Mouse (Mus musculus) forebrain, embryonic 11.5 days (tissue): ENCODE results near the gene Abcc8. TPM values are rescaled to one million over a fixed set of nuclear protein-coding genes. Genes with fewer than 3 reads are reported as not detected.
A peak's percentile ranks its signal among the peaks of the same experiment; 100 is the strongest.

Experiments used
- ATAC-seq: fragments of 200-750 bp; cut with Nextera tagmentation; replicated peaks from 2 replicates; pipeline ENCODE4 v1.8.0; 2017; ENCODE audit warnings: moderate TSS enrichment; ENCODE audit not compliant: low FRiP score
- DNase-seq: peaks from one replicate; pipeline ENCODE4 v3.0.0-alpha.2; 2017; ENCODE audit warnings: low spot score
- H3K27ac ChIP-seq: fragments of 300-500 bp; sonication (generic); 2 replicates; pipeline ENCODE4 v1.5.1; 2014; ENCODE audit warnings: low read depth, low read length
- H3K27me3 ChIP-seq: fragments of 300-500 bp; sonication (generic); 2 replicates; pipeline ENCODE4 v1.6.1; 2014; ENCODE audit warnings: mild to moderate bottlenecking, low read length, mixed read lengths; ENCODE audit not compliant: control insufficient read depth, insufficient read depth
- H3K36me3 ChIP-seq: fragments of 300-500 bp; sonication (generic); 2 replicates; pipeline ENCODE4 v1.6.1; 2014; ENCODE audit warnings: mild to moderate bottlenecking, low read length, moderate library complexity, mixed read lengths; ENCODE audit not compliant: control insufficient read depth, insufficient read depth
- H3K4me1 ChIP-seq: fragments of 300-500 bp; sonication (generic); replicated peaks from 2 replicates; pipeline ENCODE4 v1.6.1; 2014; ENCODE audit warnings: low read length, mixed read lengths; ENCODE audit not compliant: control insufficient read depth, insufficient read depth
- H3K4me2 ChIP-seq: fragments of 300-500 bp; sonication (generic); 2 replicates; pipeline ENCODE4 v1.6.1; 2014; ENCODE audit warnings: low read depth, mild to moderate bottlenecking, low read length, moderate library complexity, mixed read lengths; ENCODE audit not compliant: severe bottlenecking
- H3K4me3 ChIP-seq: fragments of 300-500 bp; sonication (generic); 2 replicates; pipeline ENCODE4 v1.5.1; 2014; ENCODE audit warnings: low read depth, low read length
- H3K9ac ChIP-seq: fragments of 300-500 bp; sonication (generic); 2 replicates; pipeline ENCODE4 v1.6.1; 2014; ENCODE audit warnings: low read length
- H3K9me3 ChIP-seq: fragments of 300-500 bp; sonication (generic); 2 replicates; pipeline ENCODE4 v1.6.1; 2016; ENCODE audit warnings: low read length, mixed read lengths; ENCODE audit not compliant: control insufficient read depth
- WGBS: fragments of 180-500 bp; shearing (Covaris S2); extraction: QIAGEN DNeasy Blood & Tissue Kit; methylation state at CpG from one replicate; pipeline ENCODE4 v1.1.7; 2014; 5-methylcytosine and 5-hydroxymethylcytosine counted together
- polyA plus RNA-seq: library from polyadenylated mRNA; unstranded; fragments of >200 nt; fragmentation: Nextera tagmentation; extraction: Ambion mirVana; gene quantifications from 2 replicates; pipeline ENCODE4 v1.2.1, GENCODE M21; 2014

Gene Abcc8
- polyA plus RNA-seq, 1 experiment from 2014 or later, result 0.79 TPM

- Histone ChIP-seq H3K27me3 (peaks cover 6% of the 10 kb centered on the region; the same call in 1 of the 2 replicates), H3K27ac (no peak overlapping the region), H3K4me1 (no peaks in the 10 kb centered on the region), H3K9me3 (no peaks in the 10 kb centered on the region), H3K36me3 (no peaks in the 10 kb centered on the region), H3K4me3 (no peak overlapping the region), H3K4me2 (no peak overlapping the region), H3K9ac (no peak overlapping the region)
- 93% methylated on average over 19 of the region's 19 CpGs for WGBS
- ATAC-seq (no peak), DNase-seq (no peak)
These were observed 80.9 kb downstream of the Abcc8 start for GRCm38 (mm10) chr7:46098919-46099286.

DNA sequence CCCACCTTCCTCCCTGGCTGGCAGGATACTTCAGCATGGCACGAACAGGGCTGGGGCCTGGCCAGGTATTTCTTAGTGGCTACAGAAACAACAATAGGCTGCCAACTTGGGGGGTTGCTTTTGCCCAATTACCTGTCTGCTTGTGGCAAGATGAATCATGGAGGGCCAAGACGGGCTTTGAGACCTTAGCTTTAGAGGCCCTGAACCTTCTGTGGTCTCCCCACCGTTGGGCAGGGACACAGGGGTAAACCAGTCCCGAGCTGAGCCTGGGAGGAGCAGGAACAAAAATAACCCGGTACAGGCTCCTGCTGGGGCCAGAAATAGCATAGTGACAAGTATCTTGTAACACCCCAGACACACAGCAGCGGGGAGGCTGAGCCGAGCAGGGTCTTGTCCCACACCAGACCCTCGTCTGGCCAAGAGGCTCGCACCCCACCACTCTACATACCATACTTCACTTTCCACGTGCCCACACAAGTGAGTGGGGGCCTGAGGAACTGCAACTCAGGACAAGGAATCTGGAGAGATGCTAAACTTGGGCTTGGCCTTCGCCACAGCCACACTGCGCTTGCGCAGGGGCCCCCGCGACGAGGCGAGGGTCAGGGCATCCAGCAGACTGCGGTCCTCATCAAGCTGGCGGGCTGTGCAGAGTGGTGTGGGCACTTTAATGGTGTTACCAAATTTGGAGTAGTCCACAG, 81.5 kb downstream of the Abcc8 start:
- Histone ChIP-seq H3K9ac (no peak overlapping the region), H3K4me2 (no peak overlapping the region), H3K9me3 (no peaks in the 10 kb centered on the region), H3K4me1 (no peaks in the 10 kb centered on the region), H3K36me3 (no peaks in the 10 kb centered on the region), H3K27me3 (peaks cover 7% of the 10 kb centered on the region; the same call in 1 of the 2 replicates), H3K4me3 (no peak overlapping the region), H3K27ac (no peak overlapping the region)
- WGBS, result 83% methylated on average over 19 of the region's 19 CpGs
- no peak for ATAC-seq
- no peak for DNase-seq

DNA sequence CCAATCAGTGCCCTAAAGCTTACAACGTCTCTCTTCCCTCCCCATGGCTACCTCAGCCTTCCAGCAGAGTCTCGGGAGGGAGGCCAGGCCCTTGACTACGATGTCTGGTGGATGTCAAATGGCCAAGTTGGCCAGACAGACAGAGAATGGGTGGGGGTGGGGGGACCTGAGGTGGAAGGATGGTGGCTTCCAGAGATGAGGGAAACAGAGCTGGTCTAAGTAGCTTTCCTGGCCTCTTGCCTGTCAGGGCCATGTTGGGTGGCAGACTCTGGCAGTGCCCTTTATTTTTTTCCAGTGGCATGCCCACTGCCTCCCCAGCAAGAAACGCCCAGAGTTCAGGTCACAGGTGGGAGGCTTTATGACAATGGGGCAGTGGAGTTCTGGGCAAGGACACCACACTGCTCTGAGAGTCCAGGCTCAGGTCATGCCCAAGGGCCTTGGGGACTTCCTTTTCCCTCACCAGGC, 82.5 kb downstream of the Abcc8 start:
- peaks cover 7% of the 10 kb centered on the region; the same call in 1 of the 2 replicates for H3K27me3 ChIP-seq
- H3K36me3 ChIP-seq, result no peaks in the 10 kb centered on the region
- H3K27ac ChIP-seq, result no peak overlapping the region
- 64% methylated on average over 4 of the region's 4 CpGs for WGBS
- H3K4me3 ChIP-seq, result no peak overlapping the region
- no peak overlapping the region for H3K4me2 ChIP-seq
- no peaks in the 10 kb centered on the region; the same call in 1 of the 2 replicates for H3K4me1 ChIP-seq
- DNase-seq, result no peak
- no peak for ATAC-seq
- H3K9me3 ChIP-seq, result no peaks in the 10 kb centered on the region
- no peak overlapping the region for H3K9ac ChIP-seq

- Histone ChIP-seq H3K4me2 (no peak overlapping the region), H3K4me1 (no peaks in the 10 kb centered on the region; the same call in 1 of the 2 replicates), H3K27ac (no peak overlapping the region), H3K4me3 (no peak overlapping the region), H3K27me3 (peaks cover 7% of the 10 kb centered on the region; the same call in 1 of the 2 replicates), H3K9ac (no peak overlapping the region), H3K36me3 (no peaks in the 10 kb centered on the region), H3K9me3 (no peaks in the 10 kb centered on the region)
- ATAC-seq (0 out of 2 replicates have a peak, but pooled peaks have one; percentile 11), DNase-seq (peak; percentile 82)
- 3% methylated on average over 4 of the region's 4 CpGs for whole genome bisulfite sequencing
These were observed 83.7 kb downstream of the Abcc8 start for GRCm38 (mm10) chr7:46096136-46096535.

- no peak for ATAC-seq
- WGBS, result 29% methylated on average over 8 of the region's 8 CpGs
- no peak overlapping the region for H3K9ac ChIP-seq
- H3K27ac ChIP-seq, result no peak overlapping the region
- no peak overlapping the region for H3K4me3 ChIP-seq
- no peaks in the 10 kb centered on the region for H3K36me3 ChIP-seq
- no peaks in the 10 kb centered on the region; the same call in 1 of the 2 replicates for H3K9me3 ChIP-seq
- peaks cover 7% of the 10 kb centered on the region; the same call in 1 of the 2 replicates for H3K27me3 ChIP-seq
- no peaks in the 10 kb centered on the region; the same call in 1 of the 2 replicates for H3K4me1 ChIP-seq
- DNase-seq, result no peak
- no peak overlapping the region for H3K4me2 ChIP-seq
These were observed 87.0 kb downstream of the Abcc8 start for GRCm38 (mm10) chr7:46092803-46093202.

DNA sequence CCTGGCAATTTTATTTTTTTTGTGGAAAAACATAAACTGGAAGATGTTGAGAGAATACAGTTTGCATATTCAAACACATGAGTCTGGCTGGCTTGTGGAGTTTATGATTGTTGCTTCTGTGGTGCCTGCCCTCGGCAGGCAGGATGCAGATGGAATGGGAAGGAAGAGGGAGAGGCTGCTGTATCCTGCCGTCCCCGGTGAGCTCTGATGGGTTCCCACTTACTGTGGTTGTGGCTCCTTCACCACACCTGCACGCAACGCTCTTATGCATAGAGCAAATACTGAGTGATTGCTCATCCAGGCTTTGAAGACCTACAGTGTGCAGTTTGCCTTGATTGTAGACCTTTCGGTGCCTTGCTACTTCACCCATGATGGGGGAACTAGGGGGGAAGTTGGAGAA, 91.6 kb downstream of the Abcc8 start:
- ATAC-seq, result no peak
- 90% methylated on average over 6 of the region's 6 CpGs for WGBS

DNA sequence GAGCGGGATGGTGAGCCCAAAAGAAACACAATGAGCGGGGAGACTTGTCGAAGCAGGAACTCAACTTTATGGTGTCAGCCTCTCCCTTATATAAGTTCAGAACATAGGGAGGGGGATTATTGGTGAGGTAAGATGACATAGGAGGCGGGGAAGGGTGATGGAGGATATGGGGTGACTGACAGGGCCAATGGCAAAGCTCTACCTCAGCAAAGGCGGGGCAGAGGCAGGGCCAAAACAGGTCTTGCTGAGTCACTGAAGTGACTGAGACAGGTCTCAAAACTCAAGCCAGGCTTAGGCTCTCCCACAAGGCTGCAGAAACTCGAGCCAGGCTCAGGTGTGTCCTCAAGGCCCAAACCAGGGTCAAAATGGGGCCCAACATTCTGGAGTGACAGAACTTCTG, 93.5 kb downstream of the Abcc8 start:
- H3K4me1 ChIP-seq, result no peaks in the 10 kb centered on the region
- H3K27me3 ChIP-seq, result no peaks in the 10 kb centered on the region
- DNase-seq (no peak), ATAC-seq (no peak)
- H3K36me3 ChIP-seq, result no peaks in the 10 kb centered on the region; the same call in 1 of the 2 replicates
- no peaks in the 10 kb centered on the region; the same call in 1 of the 2 replicates for H3K9me3 ChIP-seq
- no peak overlapping the region for H3K4me3 ChIP-seq
- H3K9ac ChIP-seq, result no peak overlapping the region
- 88% methylated on average over 6 of the region's 6 CpGs for WGBS
- H3K4me2 ChIP-seq, result no peak overlapping the region
- H3K27ac ChIP-seq, result no peak overlapping the region

More for the DNA sequence above, 91.6 kb downstream of the Abcc8 start:
- DNase-seq, result no peak
- no peaks in the 10 kb centered on the region; the same call in 1 of the 2 replicates for H3K36me3 ChIP-seq
- H3K27ac ChIP-seq, result no peak overlapping the region
- H3K9me3 ChIP-seq, result no peaks in the 10 kb centered on the region; the same call in 1 of the 2 replicates
- no peaks in the 10 kb centered on the region for H3K27me3 ChIP-seq
- H3K4me1 ChIP-seq, result no peaks in the 10 kb centered on the region; the same call in 1 of the 2 replicates
- no peak overlapping the region for H3K9ac ChIP-seq
- H3K4me3 ChIP-seq, result no peak overlapping the region
- H3K4me2 ChIP-seq, result no peak overlapping the region

DNA sequence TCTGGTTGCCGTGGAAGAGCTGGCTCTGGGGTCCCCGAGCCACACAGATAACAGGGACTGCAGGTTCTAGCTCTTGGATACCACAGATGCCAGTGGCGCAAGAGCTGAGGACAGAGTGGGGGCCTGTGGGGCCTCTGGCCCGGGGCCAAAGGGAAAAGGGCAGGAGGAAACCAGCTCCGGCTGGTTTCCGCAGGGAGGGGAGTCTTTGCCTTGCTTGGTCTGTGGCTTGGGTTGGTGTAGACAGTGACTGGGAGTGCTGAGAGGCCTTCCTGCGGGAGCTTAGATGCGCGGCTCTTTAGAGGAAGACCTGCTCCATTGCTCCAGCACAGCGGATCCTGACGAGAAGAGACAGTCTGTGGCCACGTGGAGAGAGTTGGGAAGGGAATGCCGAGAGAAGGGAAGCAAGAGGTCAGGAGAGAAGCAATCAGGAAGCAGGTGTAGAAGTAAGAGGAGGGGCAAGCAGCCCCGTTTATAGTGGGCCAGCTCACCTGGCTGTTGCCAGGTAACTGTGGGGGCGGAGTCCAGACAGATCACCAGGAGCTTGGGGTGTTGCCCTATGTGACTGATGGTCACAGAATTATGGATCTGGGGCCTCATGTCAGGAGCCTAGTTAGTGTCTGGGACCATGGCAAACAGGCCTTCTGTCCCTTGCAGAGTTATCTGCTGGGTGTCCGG, 94.9 kb downstream of the Abcc8 start:
- no peak overlapping the region for H3K27ac ChIP-seq
- H3K9me3 ChIP-seq, result no peaks in the 10 kb centered on the region; the same call in 1 of the 2 replicates
- H3K4me2 ChIP-seq, result no peak overlapping the region
- H3K4me3 ChIP-seq, result no peak overlapping the region
- H3K27me3 ChIP-seq, result no peaks in the 10 kb centered on the region
- H3K9ac ChIP-seq, result no peak overlapping the region
- DNase-seq (no peak), ATAC-seq (no peak)
- H3K4me1 ChIP-seq, result no peaks in the 10 kb centered on the region
- no peaks in the 10 kb centered on the region; the same call in 1 of the 2 replicates for H3K36me3 ChIP-seq
- 85% methylated on average over 16 of the region's 16 CpGs for WGBS
